Comparison of ENCODE assay signal across 8 mouse cellular contexts in genomic region chr4:40969781-40970591, GRCm38 (mm10). TPM values are rescaled to one million over a fixed set of nuclear protein-coding genes. Genes with fewer than 3 reads are reported as not detected.
DNase-seq lines count a peak whose midpoint lies in the region; ATAC-seq and TF ChIP-seq lines count a peak whose summit lies in the region.

No protein-coding gene starts in this region.

- H3K4me3 ChIP-seq in heart, embryonic 12.5 days, result peak overlapping the region; percentile 99
- H3K4me3 ChIP-seq in brown adipose tissue, adult 24 weeks (ENCODE audit: insufficient read depth, low read depth, low read length), result peak overlapping the region; percentile 90
- peak overlapping the region; percentile 98 for H3K4me3 ChIP-seq in hindbrain, embryonic 11.5 days (ENCODE audit: low read depth, low read length)
- H3K4me3 ChIP-seq in liver, adult 2 months (ENCODE audit: insufficient read depth, low read depth, low read length), result peak overlapping the region; percentile 98
- H3K4me3 ChIP-seq in stomach, embryonic 15.5 days (replicated peaks), result peak overlapping the region; percentile 94

- H3K4me2 ChIP-seq in heart, embryonic 12.5 days, result peak overlapping the region; percentile 80
- peak overlapping the region; percentile 63 for H3K4me2 ChIP-seq in hindbrain, embryonic 11.5 days (replicated peaks; ENCODE audit: low read depth, low read length)
- H3K4me2 ChIP-seq in stomach, embryonic 15.5 days, result peak overlapping the region; percentile 69

- H3K4me1 ChIP-seq in heart, embryonic 12.5 days (replicated peaks), result peaks cover 19% of the 10 kb centered on the region
- H3K4me1 ChIP-seq in brown adipose tissue, adult 24 weeks (ENCODE audit: control insufficient read depth, insufficient read depth, insufficient read length, low read length), result 0 out of 2 replicates have a peak, but pooled peaks cover 7% of the 10 kb centered on the region
- no peaks in the 10 kb centered on the region; the same call in 1 of the 2 replicates for H3K4me1 ChIP-seq in hindbrain, embryonic 11.5 days (replicated peaks; ENCODE audit: control insufficient read depth, insufficient read depth, low read length)
- H3K4me1 ChIP-seq in liver, adult 2 months (ENCODE audit: control insufficient read depth, insufficient read depth, low read length), result peaks cover 16% of the 10 kb centered on the region
- H3K4me1 ChIP-seq in stomach, embryonic 15.5 days, result peaks cover 11% of the 10 kb centered on the region

- H3K27ac ChIP-seq in heart, embryonic 12.5 days (ENCODE audit: poor library complexity, severe bottlenecking), result peak overlapping the region; percentile 96
- H3K27ac ChIP-seq in brown adipose tissue, adult 24 weeks (replicated peaks; ENCODE audit: low read depth, low read length), result peak overlapping the region; percentile 98
- peak overlapping the region; percentile 88 for H3K27ac ChIP-seq in hindbrain, embryonic 11.5 days (ENCODE audit: low read depth, low read length)
- peak overlapping the region; percentile 97 for H3K27ac ChIP-seq in liver, adult 2 months (replicated peaks; ENCODE audit: insufficient read depth, low read depth, low read length)
- peak overlapping the region; percentile 95 for H3K27ac ChIP-seq in stomach, embryonic 15.5 days

- no peak for TF ChIP-seq POLR2A in liver, adult 2 months (IDR thresholded peaks at IDR 0.05; ENCODE audit: extremely low read depth, insufficient read depth, low read length)

- H3K9ac ChIP-seq in heart, embryonic 12.5 days, result peak overlapping the region; percentile 85
- peak overlapping the region; percentile 84 for H3K9ac ChIP-seq in hindbrain, embryonic 11.5 days (ENCODE audit: low read depth, low read length)
- H3K9ac ChIP-seq in liver, adult 2 months (ENCODE audit: low read depth, low read length), result peak overlapping the region; percentile 91
- peak overlapping the region; percentile 64; the same call in 1 of the 2 replicates for H3K9ac ChIP-seq in stomach, embryonic 15.5 days

- WGBS in heart, embryonic 12.5 days, result 10% methylated on average over 13 of the region's 13 CpGs
- 20% methylated on average over 7 of the region's 13 CpGs for WGBS in hindbrain, embryonic 11.5 days
- 3% methylated on average over 11 of the region's 13 CpGs for WGBS in liver, adult 2 months
- 11% methylated on average over 11 of the region's 13 CpGs for WGBS in stomach, embryonic 15.5 days

- peaks cover 24% of the 10 kb centered on the region for H3K36me3 ChIP-seq in heart, embryonic 12.5 days
- no peaks in the 10 kb centered on the region for H3K36me3 ChIP-seq in hindbrain, embryonic 11.5 days (ENCODE audit: control insufficient read depth, insufficient read depth, low read length)
- peaks cover 7% of the 10 kb centered on the region; the same call in 1 of the 2 replicates for H3K36me3 ChIP-seq in liver, adult 2 months (ENCODE audit: control insufficient read depth, insufficient read depth, low read length)
- peaks cover 17% of the 10 kb centered on the region; the same call in 1 of the 2 replicates for H3K36me3 ChIP-seq in stomach, embryonic 15.5 days

- no peak for TF ChIP-seq CTCF in liver, adult 2 months (IDR thresholded peaks at IDR 0.05; ENCODE audit: low read depth, low read length)

- H3K79me2 ChIP-seq in liver, adult 2 months (ENCODE audit: control insufficient read depth, insufficient read depth, low read length), result peaks cover 17% of the 10 kb centered on the region

- H3K9me3 ChIP-seq in heart, embryonic 12.5 days (replicated peaks), result no peaks in the 10 kb centered on the region
- H3K9me3 ChIP-seq in hindbrain, embryonic 11.5 days (ENCODE audit: control insufficient read depth, low read length), result no peaks in the 10 kb centered on the region
- H3K9me3 ChIP-seq in stomach, embryonic 15.5 days, result no peaks in the 10 kb centered on the region

- intact Hi-C loops in heart, postnatal 25 days (cut with DNase I), result loop anchor here (2.0 kb wide), 1 partner anchor 19 kb away; no protein-coding TSS in a partner anchor
- intact Hi-C loops in gastrocnemius, postnatal 14 days (cut with DNase I; ENCODE audit: low total_unique reads), result loop anchor here (2.0 kb wide), 1 partner anchor 21 kb away; the partner anchor contains the start of genes Bag1 and Chmp5

- no peak for DNase-seq in heart, postnatal 25 days (ENCODE audit: low spot score)
- no peak for DNase-seq in hindbrain, embryonic 11.5 days (ENCODE audit: low spot score)
- peak; percentile 59 for DNase-seq in liver, adult 2 months (ENCODE audit: extremely low read depth, low read depth, low spot score)
- DNase-seq in gastrocnemius, postnatal 14 days, result no peak
- no peak for DNase-seq in natural killer cell, adult 2 months (ENCODE audit: low spot score in 2 of 2)

- H3K27me3 ChIP-seq in heart, embryonic 12.5 days (replicated peaks), result no peaks in the 10 kb centered on the region
- H3K27me3 ChIP-seq in hindbrain, embryonic 11.5 days (ENCODE audit: control insufficient read depth, insufficient read depth, low read length), result no peaks in the 10 kb centered on the region
- H3K27me3 ChIP-seq in liver, adult 2 months (ENCODE audit: control insufficient read depth, insufficient read depth, low read length), result no peaks in the 10 kb centered on the region
- no peaks in the 10 kb centered on the region for H3K27me3 ChIP-seq in stomach, embryonic 15.5 days (replicated peaks)

- ATAC-seq in heart, embryonic 12.5 days (ENCODE audit: insufficient number of reproducible peaks, low FRiP score), result no peak
- ATAC-seq in hindbrain, embryonic 11.5 days (ENCODE audit: low FRiP score), result peak; percentile 64; the same call in 1 of the 2 replicates
- ATAC-seq in stomach, embryonic 15.5 days (ENCODE audit: insufficient read depth, low FRiP score, low read depth), result no peak

RNA-seq across cellular contexts. Expression of gene Nfx1, which starts 0.7 kb away (rescaled TPM):
- 67.8 and 75.0 TPM in 2 replicates for polyA plus RNA-seq in heart, embryonic 12.5 days (2016; fragmentation: Nextera tagmentation; extraction: Ambion mirVana)
- 10 to 100 TPM; 20.1 to 21.3 TPM for total RNA-seq in heart, postnatal 25 days (2021)
- 12.0 and 14.9 TPM in 2 replicates for polyA plus RNA-seq in brown adipose tissue, adult 24 weeks (2012; ENCODE audit: insufficient read depth, insufficient read length, missing spikeins)
- polyA plus RNA-seq in hindbrain, embryonic 11.5 days (2014; fragmentation: Nextera tagmentation; extraction: Ambion mirVana), result 95.7 and 105 TPM in 2 replicates
- 31.6 and 34.8 TPM in 2 replicates for total RNA-seq in liver, adult 2 months (2014; rRNA removed)
- 12.2 and 21.5 TPM in 2 replicates for polyA plus RNA-seq in liver, adult 2 months (2012; rRNA removed)
- 76.9 and 81.8 TPM in 2 replicates for polyA plus RNA-seq in stomach, embryonic 15.5 days (2015; fragmentation: Nextera tagmentation; extraction: Ambion mirVana)
- 10 to 100 TPM; 18.3 to 18.9 TPM for total RNA-seq in gastrocnemius, postnatal 14 days (2021)

RNA-seq across cellular contexts. Expression of gene Chmp5, which starts 21.8 kb away (rescaled TPM):
- polyA plus RNA-seq in heart, embryonic 12.5 days (2016; fragmentation: Nextera tagmentation; extraction: Ambion mirVana), result 76.2 and 79.4 TPM in 2 replicates
- total RNA-seq in heart, postnatal 25 days (2021), result 10 to 100 TPM; 33.7 to 35.9 TPM
- polyA plus RNA-seq in brown adipose tissue, adult 24 weeks (2012; ENCODE audit: insufficient read depth, insufficient read length, missing spikeins), result 106 and 109 TPM in 2 replicates
- 173 and 178 TPM in 2 replicates for polyA plus RNA-seq in hindbrain, embryonic 11.5 days (2014; fragmentation: Nextera tagmentation; extraction: Ambion mirVana)
- total RNA-seq in liver, adult 2 months (2014; rRNA removed), result 63.0 and 78.5 TPM in 2 replicates
- polyA plus RNA-seq in liver, adult 2 months (2012; rRNA removed), result 12.0 and 13.7 TPM in 2 replicates
- polyA plus RNA-seq in stomach, embryonic 15.5 days (2015; fragmentation: Nextera tagmentation; extraction: Ambion mirVana), result 103 and 108 TPM in 2 replicates
- 10 to 100 TPM; 26.7 to 27.9 TPM for total RNA-seq in gastrocnemius, postnatal 14 days (2021)

RNA-seq across cellular contexts. Expression of gene Bag1, which starts 21.9 kb away (rescaled TPM):
- 206 and 214 TPM in 2 replicates for polyA plus RNA-seq in heart, embryonic 12.5 days (2016; fragmentation: Nextera tagmentation; extraction: Ambion mirVana)
- 100 to 1,000 TPM; 247 to 264 TPM for total RNA-seq in heart, postnatal 25 days (2021)
- 295 and 387 TPM in 2 replicates for polyA plus RNA-seq in brown adipose tissue, adult 24 weeks (2012; ENCODE audit: insufficient read depth, insufficient read length, missing spikeins)
- 259 and 262 TPM in 2 replicates for polyA plus RNA-seq in hindbrain, embryonic 11.5 days (2014; fragmentation: Nextera tagmentation; extraction: Ambion mirVana)
- total RNA-seq in liver, adult 2 months (2014; rRNA removed), result 88.7 and 101 TPM in 2 replicates
- polyA plus RNA-seq in liver, adult 2 months (2012; rRNA removed), result 59.6 and 75.9 TPM in 2 replicates
- 225 and 233 TPM in 2 replicates for polyA plus RNA-seq in stomach, embryonic 15.5 days (2015; fragmentation: Nextera tagmentation; extraction: Ambion mirVana)
- 100 to 1,000 TPM; 147 to 150 TPM for total RNA-seq in gastrocnemius, postnatal 14 days (2021)

RNA-seq across cellular contexts. Expression of gene Spink4, which starts 50.1 kb away (rescaled TPM):
- polyA plus RNA-seq in heart, embryonic 12.5 days (2016; fragmentation: Nextera tagmentation; extraction: Ambion mirVana), result 8.9 and 10.4 TPM in 2 replicates
- total RNA-seq in heart, postnatal 25 days (2021), result under 1 TPM in 1 of 2 experiments, not detected in 1; 0.78 TPM
- polyA plus RNA-seq in brown adipose tissue, adult 24 weeks (2012; ENCODE audit: insufficient read depth, insufficient read length, missing spikeins), result not detected in 2 replicates
- polyA plus RNA-seq in hindbrain, embryonic 11.5 days (2014; fragmentation: Nextera tagmentation; extraction: Ambion mirVana), result not detected in 2 replicates
- 1.4 and 1.9 TPM in 2 replicates for total RNA-seq in liver, adult 2 months (2014; rRNA removed)
- 0.93 and 1.9 TPM in 2 replicates for polyA plus RNA-seq in liver, adult 2 months (2012; rRNA removed)
- polyA plus RNA-seq in stomach, embryonic 15.5 days (2015; fragmentation: Nextera tagmentation; extraction: Ambion mirVana), result 40.4 and 53.4 TPM in 2 replicates
- total RNA-seq in gastrocnemius, postnatal 14 days (2021), result not detected
